Mouse (Mus musculus): ENCODE measurements around the gene Olfr878.

DNA sequence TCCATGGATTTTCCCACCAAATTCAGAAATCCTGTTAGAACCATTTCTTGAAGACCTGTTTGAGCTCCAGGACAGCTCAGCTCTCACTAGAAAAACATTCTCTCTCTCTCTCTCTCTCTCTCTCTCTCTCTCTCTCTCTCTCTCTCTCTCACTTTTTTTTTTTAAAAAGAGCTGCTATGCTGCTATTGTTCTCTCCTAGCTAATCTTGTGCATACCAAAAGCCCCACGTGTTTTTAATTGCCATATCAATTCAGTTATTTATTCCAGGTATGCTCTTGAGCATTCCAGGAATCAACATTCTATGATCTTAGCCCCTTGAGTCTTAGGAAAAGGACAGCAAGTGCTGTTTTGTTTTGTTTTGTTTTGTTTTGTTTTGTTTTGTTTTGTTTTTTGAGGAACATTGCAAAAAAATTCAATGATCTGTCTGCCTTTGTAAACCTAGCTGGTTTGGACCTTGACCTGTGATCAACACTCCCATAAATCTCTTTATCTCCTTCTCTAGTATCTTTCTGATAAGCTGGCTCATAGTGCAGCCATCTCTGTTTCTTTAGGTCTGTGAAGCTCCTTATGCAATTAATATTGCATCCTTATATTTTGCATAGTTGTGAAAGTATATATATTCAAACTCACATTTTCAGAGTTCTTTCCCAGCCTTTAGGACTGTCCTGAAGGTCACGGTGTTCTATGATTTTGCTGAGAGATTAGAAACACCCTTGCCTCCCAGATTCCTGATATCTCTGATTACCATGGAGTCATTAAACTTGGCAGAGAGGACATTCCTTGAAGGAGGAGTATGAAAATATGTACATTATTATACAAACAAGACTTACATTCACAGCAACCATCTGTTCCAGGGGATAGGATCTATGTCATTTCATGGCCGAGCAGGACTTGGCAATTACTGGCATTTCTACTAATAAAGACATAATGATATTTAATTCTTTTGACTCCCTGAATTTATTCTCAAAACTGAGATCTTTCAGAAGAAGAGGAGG is 8.7 kb downstream of the Olfr878 start:
- TF ChIP-seq CTCF (conservative IDR thresholded peaks at IDR 0.05; ENCODE audit: low read length) (no peak), NANOG (IDR thresholded peaks at IDR 0.05; ENCODE audit: borderline replicate concordance, low read length) (no peak)

Data from E14TG2a.4 (cell line).